Mouse (Mus musculus) right cerebral cortex, postnatal 36 days (tissue): Measurements from ENCODE around the gene Paqr5.

Experiments used
- DNase-seq, 2 experiments: peaks; one replicate each; pipeline ENCODE4 v3.0.0; 2022; ENCODE audit warnings: low spot score in 2 of 2, mixed read lengths in 1 of 2

Gene Paqr5

GRCm38 (mm10) chr9:61910526-61911256, 116.0 kb downstream of the Paqr5 start:
- no peak for DNase-seq

- DNase-seq = no peak
Measured at GRCm38 (mm10) chr9:61909633-61910032, 117.0 kb downstream of the Paqr5 start.

GRCm38 (mm10) chr9:61908832-61909407, 117.7 kb downstream of the Paqr5 start:
- no peak for DNase-seq

- DNase-seq = no peak
Measured at GRCm38 (mm10) chr9:61908341-61908740, 118.3 kb downstream of the Paqr5 start.

GRCm38 (mm10) chr9:61907621-61908295, 118.9 kb downstream of the Paqr5 start:
- DNase-seq = no peak

- DNase-seq = no peak
Measured at GRCm38 (mm10) chr9:61906912-61907311, 119.7 kb downstream of the Paqr5 start.

GRCm38 (mm10) chr9:61905576-61905975, 121.1 kb downstream of the Paqr5 start:
- DNase-seq = no peak

GRCm38 (mm10) chr9:61904201-61904600, 122.5 kb downstream of the Paqr5 start:
- DNase-seq = no peak
